Mouse (Mus musculus) cerebellum, adult 11 months (tissue): ENCODE data around the gene Cd160.

Experiments
- DNase-seq: peaks from one replicate; pipeline ENCODE4 v3.0.0; 2022

Cd160 gene

DNA sequence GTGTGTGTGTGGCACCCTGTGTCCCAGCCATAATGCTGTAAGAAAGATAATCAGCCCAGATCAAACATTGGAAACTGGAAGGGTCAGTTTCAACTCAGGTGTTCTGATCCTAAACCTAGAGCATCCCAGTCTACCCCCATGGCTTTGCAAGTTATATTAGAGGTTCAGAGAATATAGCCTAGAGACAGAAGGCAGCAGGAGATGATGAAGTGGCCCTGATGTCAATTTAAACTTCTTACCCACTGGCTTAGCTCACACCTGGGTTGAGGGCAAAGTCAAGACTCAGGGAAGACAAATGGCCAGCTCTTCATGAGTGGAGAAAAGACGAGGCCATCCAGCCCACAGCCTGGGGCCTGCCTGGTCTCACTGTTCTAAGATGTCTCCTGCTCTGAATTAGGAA, at the start of gene Cd160, which contains the start of gene Pdzk1:
Gene Cd160 (minus strand): TSS at position 368 of the 400 bp plus-strand sequence.
Gene Pdzk1 (plus strand): TSS at position 301 of the 400 bp plus-strand sequence.
- DNase-seq: no peak

DNA sequence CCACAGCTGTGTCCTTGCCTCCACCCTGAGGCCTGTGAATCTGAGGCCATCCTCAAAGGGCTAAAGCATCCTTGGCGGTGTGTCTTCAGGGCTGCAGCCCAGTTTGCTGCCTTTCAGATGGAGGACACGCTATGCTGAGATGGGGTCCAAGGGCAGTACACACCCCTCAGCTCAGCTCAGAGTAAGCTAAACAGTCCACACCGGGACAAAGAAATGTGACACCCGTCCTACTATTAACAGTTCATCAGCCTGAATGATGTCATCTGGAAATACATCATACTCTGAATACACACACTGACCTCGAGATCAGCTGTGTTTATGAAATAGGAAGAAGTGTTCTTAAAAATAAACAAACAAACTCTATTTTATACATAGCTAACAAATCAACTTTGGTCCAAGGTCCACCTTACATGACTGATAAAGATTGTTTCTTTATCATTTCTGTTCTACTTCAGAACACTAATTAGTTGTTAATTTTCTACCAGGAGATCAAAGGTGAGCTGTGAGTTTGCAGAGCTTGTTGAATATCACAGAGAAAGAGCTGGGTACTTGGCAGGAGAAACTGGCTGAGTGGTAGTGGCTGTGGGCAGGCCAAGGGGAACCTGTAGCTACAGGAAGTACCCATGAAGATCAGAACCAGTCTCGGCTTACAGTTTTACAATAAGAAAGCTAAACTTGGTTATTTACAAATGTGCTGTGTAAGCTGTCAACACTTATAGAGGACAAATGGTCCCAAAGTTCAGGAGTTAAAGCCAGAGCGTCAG, 45.8 kb upstream of the Cd160 start:
- no peak for DNase-seq

DNA sequence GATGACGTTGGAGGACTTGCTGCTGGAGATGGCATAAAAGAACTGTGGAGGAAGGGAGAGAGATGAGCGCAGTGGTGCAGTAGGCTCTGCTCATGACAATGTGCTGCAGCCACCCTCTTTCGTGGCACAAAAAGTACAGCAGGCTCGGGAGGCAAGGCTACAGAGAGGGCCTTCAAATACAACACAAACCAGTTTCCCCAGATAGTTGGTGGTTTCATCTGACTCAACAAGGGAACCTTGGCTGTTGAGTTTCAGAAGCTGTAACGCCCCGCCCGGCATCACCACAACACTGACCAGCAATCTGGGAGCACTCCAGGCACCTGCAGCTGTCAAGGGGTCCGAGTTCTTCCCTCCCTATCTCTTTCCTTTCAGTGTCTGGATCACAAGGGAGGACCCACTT, 43.4 kb upstream of the Cd160 start:
- no peak for DNase-seq

DNA sequence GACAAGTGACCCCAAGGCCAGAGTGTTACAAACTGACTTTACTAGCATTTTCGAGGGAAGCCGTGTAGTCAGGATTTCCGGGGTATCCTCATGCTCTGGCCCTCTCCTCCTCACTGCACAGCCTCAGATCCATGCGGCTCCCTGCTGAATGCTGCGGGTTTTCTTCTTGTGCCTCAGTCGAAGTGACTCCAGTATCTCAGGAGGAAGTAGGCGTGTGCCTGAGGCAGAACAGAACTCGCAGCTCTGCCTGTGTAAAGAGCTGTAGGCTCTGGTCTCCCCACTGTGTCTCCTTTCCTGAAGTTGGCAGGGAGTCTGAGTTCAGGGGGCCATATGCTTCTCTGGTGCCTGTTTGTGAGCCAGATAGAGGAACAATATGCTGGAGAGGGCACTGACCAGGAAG, 41.9 kb upstream of the Cd160 start:
- no peak for DNase-seq

DNA sequence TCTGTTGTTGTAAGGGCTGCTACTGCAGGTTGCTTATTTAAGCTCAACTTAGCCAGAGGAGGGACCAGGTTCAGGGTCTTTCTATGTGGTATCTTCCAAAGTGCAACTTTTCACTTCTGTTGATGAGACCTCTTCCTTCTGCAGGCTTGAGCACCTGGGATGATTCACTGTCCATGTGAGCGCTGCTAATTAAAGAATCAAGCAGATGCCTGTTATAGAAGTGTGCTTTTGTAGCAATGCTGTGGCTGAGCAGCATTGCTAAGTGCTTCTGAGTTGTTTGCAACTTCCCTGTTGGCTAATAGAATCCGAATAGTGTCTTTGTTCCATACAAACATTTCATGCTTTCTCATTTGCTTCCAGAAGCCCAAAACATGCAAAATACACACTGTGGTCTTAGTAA, 41.1 kb upstream of the Cd160 start:
- no peak for DNase-seq

DNA sequence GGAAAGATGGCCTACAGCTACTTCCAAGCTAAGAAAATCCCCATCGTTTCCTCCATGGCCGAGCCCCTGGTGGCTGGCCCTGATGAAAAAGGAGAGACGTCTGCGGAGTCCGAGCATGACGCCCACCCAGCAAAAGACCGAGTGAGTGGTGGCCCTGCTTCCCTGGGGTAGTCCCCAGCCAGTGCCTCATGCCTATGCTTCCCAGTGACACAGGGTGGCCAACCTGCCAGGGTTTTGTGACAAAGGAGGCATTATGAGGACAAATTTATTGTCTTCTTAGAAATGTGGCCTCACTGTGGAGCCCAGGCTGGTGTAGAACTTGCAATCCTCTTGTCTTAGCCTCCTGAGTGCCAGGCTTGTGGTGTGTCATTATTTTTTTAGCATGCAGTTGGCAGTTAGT, 39.9 kb upstream of the Cd160 start:
- DNase-seq: no peak

DNA sequence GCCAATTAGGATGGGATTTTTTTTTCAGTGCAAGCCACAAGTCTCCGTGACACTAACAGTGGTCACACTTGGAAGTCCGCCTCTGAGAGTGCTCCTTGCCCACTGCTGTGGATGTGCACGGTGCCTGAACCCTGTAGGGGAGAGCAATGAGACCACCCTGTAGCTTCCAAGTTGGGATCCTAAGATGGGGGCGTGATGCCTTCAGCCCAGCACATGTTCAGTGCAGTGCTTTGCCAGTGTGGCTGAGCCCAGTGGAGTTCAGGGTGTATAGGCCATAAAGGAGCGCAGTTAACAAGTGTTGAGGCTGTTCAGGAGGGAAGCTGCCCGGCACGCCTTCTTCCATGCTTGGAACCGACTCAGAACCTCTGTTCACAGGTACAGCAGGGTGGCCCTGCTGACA, 39.4 kb upstream of the Cd160 start:
- DNase-seq: no peak

DNA sequence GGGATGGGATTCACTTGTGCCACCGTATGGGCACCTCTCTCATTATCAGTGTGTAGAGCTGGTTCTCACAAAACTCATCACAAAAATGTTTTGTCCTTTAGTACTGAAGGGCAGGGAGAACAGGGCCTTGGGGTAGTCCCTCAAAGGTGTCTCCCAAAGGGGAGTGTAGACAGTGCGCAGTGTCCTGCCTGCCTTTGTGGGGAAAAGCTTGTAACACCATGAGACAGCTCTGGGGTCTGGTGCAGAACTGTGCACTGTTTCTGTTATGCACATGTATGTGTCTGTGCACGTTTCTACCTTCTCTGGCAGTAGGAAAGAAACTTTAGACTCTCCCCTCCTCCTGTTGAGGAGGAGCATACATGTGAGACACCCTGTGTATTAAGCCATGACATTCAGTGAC, 38.7 kb upstream of the Cd160 start:
- DNase-seq: no peak

DNA sequence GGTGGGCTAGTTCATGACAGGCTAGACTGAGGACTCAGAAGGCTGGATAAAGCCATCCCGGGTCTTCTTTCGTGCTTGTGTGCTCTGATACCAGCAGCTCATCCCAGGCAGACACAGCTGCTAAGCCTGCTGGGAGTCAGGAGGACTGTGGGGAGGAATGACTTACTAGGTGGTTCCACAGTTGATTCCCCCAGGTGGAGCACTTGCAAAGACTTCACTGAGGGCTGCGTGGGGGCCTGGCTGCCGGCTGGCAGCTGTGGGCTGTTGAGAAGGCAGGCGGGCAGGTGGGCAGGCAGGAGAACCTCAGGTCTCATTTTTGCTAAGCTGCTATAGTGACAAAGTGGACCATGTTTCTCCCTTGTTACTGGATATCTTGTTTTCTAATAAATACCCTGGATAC, 31.3 kb upstream of the Cd160 start:
- DNase-seq: no peak

DNA sequence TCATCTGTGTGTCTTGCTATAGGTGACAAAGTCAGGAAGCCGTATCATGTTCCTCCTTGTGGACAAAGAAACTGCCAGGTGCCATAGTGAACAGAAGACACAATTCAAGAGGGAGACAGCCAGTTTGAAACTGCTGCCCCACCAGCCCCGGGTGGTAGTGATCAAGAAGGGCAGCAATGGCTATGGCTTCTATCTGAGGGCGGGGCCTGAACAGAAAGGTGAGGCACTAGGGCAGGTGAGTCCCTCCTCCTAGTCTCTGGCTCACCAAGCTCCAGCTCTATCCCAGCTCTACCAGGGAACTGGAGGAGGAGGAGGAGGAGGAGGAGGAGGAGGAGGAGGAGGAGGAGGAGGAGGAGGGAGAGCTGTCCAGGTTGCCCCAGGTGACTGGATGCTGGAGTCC, 26.7 kb upstream of the Cd160 start:
- no peak for DNase-seq

DNA sequence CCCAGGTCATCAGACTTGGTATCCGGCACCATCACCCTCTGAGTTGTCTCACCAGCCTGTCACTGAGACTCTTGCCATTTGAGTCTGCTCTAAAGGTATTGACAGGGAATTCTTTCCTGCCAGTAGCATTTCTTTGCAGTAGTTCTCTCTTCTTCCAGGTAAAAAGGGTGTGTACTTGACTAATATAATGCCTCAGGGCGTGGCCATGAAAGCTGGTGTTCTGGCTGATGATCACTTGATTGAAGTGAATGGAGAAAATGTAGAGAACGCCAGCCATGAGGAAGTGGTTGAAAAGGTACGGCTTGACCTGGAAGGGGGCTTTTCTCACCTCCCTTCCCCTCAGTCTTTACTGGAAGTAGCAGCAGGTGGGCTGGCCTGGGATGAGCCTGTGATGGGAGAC, 25.2 kb upstream of the Cd160 start:
- no peak for DNase-seq

DNA sequence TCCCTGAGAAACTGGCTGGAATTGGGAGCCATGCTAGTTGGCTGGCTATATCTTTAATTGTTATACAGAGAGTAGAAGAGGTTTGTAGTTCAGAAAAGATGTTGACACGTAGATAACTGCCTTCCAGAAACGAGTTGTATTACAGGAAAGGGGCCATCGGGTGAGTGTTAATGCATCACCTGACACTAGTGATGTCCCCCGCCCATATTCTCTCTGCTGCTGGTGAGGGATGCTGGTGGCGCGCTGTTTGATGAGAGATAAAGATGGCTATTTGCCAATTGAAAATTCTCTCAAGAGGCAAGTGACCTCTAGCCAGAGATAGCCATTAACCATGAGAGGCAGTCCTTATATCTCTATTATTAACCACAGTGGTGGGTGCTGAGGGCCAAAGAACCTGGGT, 23.4 kb upstream of the Cd160 start:
- no peak for DNase-seq

DNA sequence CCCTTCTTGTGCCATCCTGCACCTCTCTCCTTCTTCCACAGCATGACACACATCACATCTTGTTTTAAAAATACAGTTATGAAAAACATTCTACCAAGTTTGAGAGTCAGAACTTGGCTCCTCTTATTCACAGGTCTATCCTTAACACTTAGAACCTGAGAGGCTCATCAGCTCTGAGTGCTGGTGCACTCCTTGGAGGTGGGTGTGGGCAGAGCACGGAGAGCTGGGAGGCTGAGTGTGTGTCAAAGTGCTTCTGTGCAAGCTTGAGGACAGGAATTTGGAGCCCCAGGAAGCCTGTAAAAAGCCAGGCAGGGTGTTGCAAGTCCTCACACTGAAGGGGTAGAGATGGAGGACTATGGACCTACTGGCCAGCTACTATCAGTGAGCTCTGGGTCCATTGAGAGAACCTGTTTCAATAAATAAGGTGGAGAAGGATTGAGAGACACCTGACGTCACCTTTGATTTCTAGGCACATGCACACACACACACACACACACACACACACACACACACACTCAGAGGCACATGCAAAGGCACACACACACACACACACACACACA, 20.1 kb upstream of the Cd160 start:
- no peak for DNase-seq

DNA sequence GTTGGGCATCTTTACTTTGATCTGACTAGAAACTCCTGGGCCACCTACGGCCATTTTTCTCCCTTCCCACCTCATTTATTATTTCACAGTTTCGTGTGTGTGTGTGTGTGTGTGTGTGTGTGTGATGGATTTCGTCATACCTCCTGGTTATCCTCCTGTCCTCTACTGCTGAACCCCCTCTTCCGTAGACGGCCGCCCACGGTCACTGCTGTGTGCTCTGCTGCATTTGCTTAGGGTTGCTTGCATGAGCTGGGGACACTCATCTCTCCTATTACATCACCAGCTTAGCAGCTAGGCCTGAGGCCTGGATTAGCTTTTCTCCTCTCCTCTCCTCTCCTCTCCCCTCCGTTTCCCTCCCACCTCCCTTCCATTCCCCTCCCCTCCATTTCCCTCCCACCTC, 19.3 kb upstream of the Cd160 start:
- no peak for DNase-seq

DNA sequence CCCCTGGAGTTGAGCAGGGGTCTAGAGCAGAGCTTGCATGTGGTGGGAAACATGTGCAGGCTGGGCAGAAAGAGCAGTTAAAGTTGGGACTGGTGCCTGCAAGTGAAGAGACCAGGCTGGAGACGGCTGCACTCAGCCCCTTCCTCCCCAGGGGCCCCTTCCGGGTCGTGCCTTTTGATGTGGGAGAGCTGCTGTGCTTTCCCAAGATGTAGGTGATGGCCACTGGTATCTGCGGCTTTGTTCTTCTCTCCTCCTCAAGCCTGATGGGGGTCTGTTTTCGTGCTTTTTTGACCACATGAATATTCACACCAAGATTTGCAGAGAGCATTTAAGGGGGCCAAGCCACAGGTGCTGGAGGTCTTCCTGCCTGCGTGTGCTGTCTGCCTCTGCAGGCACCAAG, 18.5 kb upstream of the Cd160 start:
- no peak for DNase-seq

DNA sequence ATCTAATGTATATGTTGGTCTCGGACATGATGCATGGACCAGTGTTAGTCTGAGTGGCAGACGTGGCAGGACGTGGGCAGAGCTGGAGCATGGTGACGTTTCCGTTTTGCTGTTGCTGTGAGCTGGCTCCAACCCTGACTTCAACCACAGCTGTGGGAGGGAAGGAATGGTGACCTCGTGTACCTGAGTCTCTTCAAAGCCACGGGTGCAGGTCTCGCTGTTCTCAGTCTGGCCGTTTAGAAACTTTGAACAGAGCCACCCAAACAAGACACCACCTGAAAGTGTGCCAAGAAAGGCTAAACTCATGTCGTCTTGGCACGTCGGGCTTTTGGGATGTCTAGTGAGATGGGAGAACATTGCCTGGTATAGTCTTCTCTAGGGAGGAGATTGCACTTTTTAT, 17.8 kb upstream of the Cd160 start:
- DNase-seq: no peak

DNA sequence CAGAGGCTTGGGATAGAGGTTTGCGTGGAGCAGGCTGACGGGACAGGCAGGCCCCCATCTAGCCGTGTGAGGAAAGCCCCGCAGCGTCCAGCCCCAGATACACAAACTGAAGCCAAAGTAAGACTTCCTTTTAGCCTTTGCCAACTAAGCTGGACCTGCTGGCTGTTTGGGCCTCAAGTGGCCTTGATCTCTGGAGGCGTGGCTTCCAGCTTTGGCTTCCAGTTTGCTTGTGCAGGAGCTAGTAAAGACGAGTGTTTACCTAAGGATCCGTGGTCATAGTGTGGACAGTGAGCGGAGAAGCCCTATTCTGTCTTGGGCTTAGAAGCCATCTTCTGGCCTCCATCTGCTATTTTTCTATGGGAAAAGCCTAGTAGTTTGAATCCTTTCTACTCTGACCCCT, 16.7 kb upstream of the Cd160 start:
- no peak for DNase-seq

DNA sequence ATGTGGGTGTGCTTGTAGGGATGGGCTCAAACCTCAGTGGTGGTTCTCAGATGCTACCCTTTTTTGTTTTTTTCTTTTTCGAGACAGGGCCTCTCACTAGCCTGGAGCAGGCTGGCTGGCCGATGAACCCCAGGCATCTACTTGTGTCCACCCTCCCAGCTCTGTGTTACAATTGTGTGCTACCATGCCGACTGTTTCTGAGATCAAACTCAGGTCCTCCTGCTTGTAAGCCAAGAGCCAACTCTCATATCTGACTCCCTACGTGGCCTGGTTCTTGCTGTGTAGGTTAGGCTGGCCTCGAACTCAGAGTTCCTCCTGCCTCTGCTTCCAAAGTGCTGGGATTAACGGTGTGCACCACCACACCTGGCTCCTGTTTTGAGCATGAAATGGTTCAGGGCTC, 16.0 kb upstream of the Cd160 start:
- DNase-seq: no peak

DNA sequence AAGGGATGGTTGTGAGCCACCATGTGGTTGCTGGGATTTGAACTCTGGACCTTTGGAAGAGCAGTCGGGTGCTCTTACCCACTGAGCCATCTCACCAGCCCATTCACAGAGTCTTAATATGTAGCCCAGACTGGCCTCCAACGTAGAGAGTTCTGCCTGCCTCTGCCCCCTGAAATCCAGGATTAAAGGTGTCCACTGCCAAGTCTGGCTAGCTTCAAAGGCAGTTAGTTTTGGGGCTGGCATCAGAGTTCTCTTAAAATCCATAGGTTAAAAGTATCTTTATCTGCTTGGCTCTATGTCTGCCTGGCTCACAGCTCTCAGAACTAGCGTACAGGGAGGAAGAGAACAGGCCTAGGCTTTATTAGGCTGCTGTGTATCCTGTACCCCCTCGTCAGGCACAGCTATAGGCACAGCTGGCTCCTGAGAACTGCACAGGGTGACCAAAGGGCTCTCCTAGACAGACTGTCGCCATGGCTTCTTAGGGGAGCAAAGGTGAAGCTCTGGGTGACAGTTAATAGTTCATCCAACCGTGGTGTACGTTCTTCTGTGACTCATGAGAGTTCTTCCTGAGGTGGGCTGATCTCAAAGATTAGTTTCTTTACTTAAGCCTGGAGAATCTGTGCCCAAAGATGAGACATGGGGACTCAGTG, 10.0 kb upstream of the Cd160 start:
- DNase-seq: no peak

DNA sequence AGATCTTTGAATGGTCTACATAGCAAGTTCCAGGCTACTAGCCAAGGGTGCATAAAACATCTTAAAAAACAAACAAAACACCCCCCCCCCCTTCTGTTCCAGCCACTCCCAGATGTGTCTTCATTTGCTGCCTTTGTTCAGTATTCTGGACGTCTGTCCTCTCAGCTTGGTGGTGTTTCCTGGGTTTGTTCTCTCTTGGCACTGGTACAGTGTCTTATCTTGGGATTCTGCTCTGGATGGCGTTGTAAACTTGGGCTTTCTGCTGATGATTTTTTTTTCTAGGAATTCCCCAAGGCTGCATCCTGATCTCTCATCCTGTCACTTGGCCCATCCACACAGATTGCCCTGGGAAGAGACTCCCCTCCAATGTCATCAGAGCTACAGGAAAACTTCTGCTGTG, 7.3 kb upstream of the Cd160 start:
- no peak for DNase-seq

DNA sequence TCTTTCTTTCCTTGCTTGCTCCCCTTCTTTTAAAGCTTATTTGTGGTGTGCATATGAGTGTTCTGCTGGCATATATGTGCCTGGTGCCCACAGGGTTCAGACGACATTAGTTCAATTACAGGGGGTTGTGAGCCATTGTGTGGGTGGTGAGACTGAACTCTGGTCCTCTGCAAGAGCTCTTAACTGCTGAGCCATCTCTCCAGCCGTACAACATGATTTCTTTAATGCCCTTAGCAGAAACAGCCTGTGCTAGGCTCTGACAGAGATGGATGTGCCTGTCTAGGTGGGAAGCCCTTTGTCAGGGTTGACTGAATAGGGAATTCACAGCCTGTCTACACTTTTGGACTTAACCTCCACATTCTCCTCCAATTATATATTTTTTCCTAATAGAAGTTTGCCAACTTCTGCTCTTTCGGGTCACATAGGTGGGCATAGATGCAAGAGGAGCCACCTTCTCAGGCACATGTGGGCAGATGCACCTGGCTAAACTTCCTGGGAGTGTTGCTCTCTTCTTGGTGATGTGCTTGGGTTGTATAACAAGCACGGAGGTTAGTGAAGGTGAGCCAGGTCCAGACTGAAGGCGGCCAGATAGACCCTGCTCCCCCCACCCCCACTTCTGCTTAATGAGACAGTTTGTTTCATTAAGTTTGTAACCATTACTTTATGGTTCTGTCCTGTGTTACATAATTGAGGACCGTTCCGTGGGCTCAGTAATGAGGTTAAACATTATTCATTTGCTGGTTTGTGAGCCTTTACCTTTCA, 5.6 kb upstream of the Cd160 start:
- DNase-seq: no peak

DNA sequence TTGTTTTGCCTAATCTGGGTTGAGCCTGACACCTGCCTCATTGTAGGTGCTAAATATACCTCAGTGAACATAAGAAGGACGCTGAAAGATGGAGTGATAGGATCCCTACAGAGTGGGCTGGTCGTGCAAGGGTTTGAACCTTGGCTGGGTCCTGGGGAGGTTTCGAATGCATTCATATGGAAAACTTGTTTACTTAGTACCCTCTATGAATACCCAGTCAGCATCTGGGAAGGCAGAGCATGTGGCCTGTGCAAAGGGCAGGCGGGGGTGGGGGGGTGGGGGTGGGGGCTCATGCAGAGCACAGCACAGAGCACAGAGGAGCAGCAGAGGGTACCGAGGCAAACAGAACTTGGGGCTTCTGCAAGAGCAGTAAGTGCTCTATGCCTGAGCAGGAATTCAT, 3.8 kb upstream of the Cd160 start:
- no peak for DNase-seq

DNA sequence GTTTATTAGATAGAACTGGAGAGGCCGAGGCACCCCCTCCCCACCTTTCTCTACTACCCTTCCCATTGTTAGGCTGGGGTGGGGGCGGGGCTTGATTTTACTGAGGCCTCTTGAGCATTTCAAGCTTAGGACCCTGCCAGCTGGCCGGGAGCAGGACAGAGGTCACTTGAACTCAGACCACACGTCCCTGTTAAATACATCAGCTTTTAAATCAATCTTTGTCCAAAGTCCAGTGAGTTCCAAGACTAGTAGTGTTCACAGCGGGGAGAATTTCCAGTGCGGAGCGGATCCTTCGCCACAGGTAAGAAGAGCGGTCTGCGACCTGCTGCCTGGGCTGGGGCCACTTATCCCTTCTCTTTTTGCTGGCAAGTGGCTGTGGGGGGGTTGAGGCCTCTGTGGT, 705 bp upstream of the Cd160 start:
- DNase-seq: no peak
